Mouse (Mus musculus): ENCODE results near the gene Arl6ip4.

Arl6ip4 gene

GRCm38 (mm10) chr5:124150895-124151294 lies 35.0 kb downstream of the Arl6ip4 start:
- DNase-seq (ENCODE audit: low read depth, low spot score), result no peak

- DNase-seq (ENCODE audit: low read depth, low spot score), result no peak
Observed at GRCm38 (mm10) chr5:124152734-124153133, 36.8 kb downstream of the Arl6ip4 start.

GRCm38 (mm10) chr5:124155943-124156342 lies 40.1 kb downstream of the Arl6ip4 start:
- no peak for DNase-seq (ENCODE audit: low read depth, low spot score)

- no peak for DNase-seq (ENCODE audit: low read depth, low spot score)
Observed at GRCm38 (mm10) chr5:124158305-124158704, 42.4 kb downstream of the Arl6ip4 start.

- DNase-seq (ENCODE audit: low read depth, low spot score), result peak; percentile 67
Observed at GRCm38 (mm10) chr5:124159453-124159852, 43.6 kb downstream of the Arl6ip4 start.

- no peak for DNase-seq (ENCODE audit: low read depth, low spot score)
Observed at GRCm38 (mm10) chr5:124161831-124162230, 45.9 kb downstream of the Arl6ip4 start.

GRCm38 (mm10) chr5:124162577-124162976 lies 46.7 kb downstream of the Arl6ip4 start:
- DNase-seq (ENCODE audit: low read depth, low spot score), result peak; percentile 52

- no peak for DNase-seq (ENCODE audit: low read depth, low spot score)
Observed at GRCm38 (mm10) chr5:124163445-124163844, 47.6 kb downstream of the Arl6ip4 start.

GRCm38 (mm10) chr5:124165622-124166570 lies 50.0 kb downstream of the Arl6ip4 start:
- no peak for DNase-seq (ENCODE audit: low read depth, low spot score)

GRCm38 (mm10) chr5:124166741-124167140 lies 50.9 kb downstream of the Arl6ip4 start:
- DNase-seq (ENCODE audit: low read depth, low spot score), result no peak

GRCm38 (mm10) chr5:124167621-124168020 lies 51.7 kb downstream of the Arl6ip4 start:
- no peak for DNase-seq (ENCODE audit: low read depth, low spot score)

Measured in retina, adult 2 months (tissue).